Mouse (Mus musculus) G1E (cell line): ENCODE data around the gene Myadm.

ENCODE experiments used
- CTCF ChIP-seq: IDR thresholded peaks from 2 replicates; pipeline ENCODE4 v1.5.1; 2012; ENCODE audit warnings: low read depth, low read length, inconsistent platforms, mixed read lengths
- GATA1 ChIP-seq: IDR thresholded peaks from 2 replicates; pipeline ENCODE4 v1.6.1; 2012; ENCODE audit warnings: borderline replicate concordance, low read length, inconsistent platforms, mixed read lengths
- GATA2 ChIP-seq: IDR thresholded peaks from 2 replicates; pipeline ENCODE4 v1.6.1; 2012; ENCODE audit warnings: low read depth, low read length, inconsistent platforms, borderline replicate concordance
- POLR2AphosphoS5 ChIP-seq: IDR thresholded peaks from 2 replicates; pipeline ENCODE4 v1.6.1; 2012; ENCODE audit warnings: low read depth, low read length, inconsistent platforms; ENCODE audit not compliant: insufficient replicate concordance
- TAL1 ChIP-seq: conservative IDR thresholded peaks from 2 replicates; pipeline ENCODE4 v1.6.1; 2012; ENCODE audit warnings: low read depth, low read length, inconsistent platforms, mixed read lengths

DNA sequence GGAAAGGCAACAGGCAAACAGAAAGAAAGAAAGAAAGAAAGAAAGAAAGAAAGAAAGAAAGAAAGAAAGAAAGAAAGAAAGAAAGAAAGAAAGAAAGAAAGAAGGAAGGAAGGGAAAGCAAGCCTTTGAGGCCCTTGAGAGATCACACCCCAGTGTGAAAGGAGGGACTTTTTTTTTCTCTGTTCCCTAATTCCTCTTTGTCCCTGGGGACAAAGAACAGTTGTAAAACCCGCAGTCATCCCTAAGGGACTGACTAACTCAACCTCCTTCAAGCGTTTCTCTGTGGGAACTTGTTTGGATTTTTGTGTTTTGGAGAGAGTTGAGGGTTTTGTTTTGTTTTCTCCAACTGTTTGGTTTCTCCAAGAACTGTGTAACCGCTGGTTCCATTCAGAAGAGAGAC lies 20.6 kb upstream of the Myadm start:
- TF ChIP-seq CTCF (no peak), GATA1 (no peak), TAL1 (no peak), GATA2 (no peak), POLR2AphosphoS5 (no peak)
